Mouse (Mus musculus): Measurements from ENCODE around the gene Osbpl2.

DNA sequence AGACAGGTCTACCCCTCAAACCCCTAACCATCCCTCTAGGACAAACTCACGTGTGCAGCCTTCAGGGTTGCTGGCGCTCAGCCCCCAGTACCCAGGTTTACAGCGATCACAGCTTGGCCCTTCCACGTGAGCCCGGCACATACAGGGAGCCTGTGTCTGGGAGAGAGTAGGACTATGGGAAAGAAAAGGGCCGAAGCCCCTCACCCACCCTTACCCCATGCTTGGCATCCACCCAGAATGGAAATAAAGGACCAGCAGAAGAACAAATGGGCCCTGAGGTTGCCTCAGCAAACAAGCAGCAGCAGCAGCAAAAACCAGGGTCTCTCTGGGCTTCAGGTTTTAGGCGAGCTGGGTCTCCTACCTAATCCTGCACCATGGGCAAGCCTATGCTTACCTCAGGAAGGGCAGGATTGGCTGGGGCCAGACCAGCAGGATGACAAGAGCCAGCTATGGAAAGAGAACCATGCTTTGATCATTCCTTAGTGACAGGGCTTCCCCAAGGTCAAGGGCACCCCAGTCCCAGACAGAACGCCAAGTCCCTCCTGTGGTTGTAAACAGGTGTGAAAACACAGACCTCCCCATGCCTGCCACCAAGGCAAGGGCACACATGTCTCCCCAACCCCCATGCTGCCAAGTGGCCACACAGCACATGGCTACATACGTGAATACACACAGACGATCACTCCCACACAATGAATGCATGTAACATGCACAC is 78.4 kb downstream of the Osbpl2 start:
- TF ChIP-seq POLR2A (IDR thresholded peaks at IDR 0.05; ENCODE audit: extremely low read depth, insufficient read depth, low read length) (no peak), CTCF (IDR thresholded peaks at IDR 0.05; ENCODE audit: low read depth, low read length) (no peak)

Measured in liver, adult 2 months (tissue).